Mouse (Mus musculus): ENCODE results near the gene Tuft1.
"Not testable (repeated sequence)": the region's sequence is repeated elsewhere in the genome, so short reads cannot be mapped to it uniquely, and the experiment has no call there.

Tuft1 gene

GRCm38 (mm10) chr3:94658740-94659095 lies at the start of gene Tuft1:
Gene Tuft1 (minus strand): TSS chr3:94658872.
- not testable (repeated sequence) for DNase-seq (ENCODE audit: low spot score)

GRCm38 (mm10) chr3:94703364-94703763 lies 44.7 kb upstream of the Tuft1 start:
- DNase-seq (ENCODE audit: low spot score), result not testable (repeated sequence)

- no peak for DNase-seq (ENCODE audit: low spot score)
Measured at GRCm38 (mm10) chr3:94702856-94703255, 44.2 kb upstream of the Tuft1 start.

- DNase-seq (ENCODE audit: low spot score), result not testable (repeated sequence)
Measured at GRCm38 (mm10) chr3:94702163-94702810, 43.6 kb upstream of the Tuft1 start.

GRCm38 (mm10) chr3:94696257-94696656 lies 37.6 kb upstream of the Tuft1 start:
- DNase-seq (ENCODE audit: low spot score), result not testable (repeated sequence)

- not testable (repeated sequence) for DNase-seq (ENCODE audit: low spot score)
Measured at GRCm38 (mm10) chr3:94695591-94695990, 36.9 kb upstream of the Tuft1 start.

GRCm38 (mm10) chr3:94693874-94694273 lies 35.2 kb upstream of the Tuft1 start:
- not testable (repeated sequence) for DNase-seq (ENCODE audit: low spot score)

GRCm38 (mm10) chr3:94693329-94693825 lies 34.7 kb upstream of the Tuft1 start, which contains the start of gene Selenbp2:
Gene Selenbp2 (plus strand): TSS chr3:94693556.
- DNase-seq (ENCODE audit: low spot score), result no peak

- not testable (repeated sequence) for DNase-seq (ENCODE audit: low spot score)
Measured at GRCm38 (mm10) chr3:94691694-94692093, 33.0 kb upstream of the Tuft1 start.

- peak; percentile 32 for DNase-seq (ENCODE audit: low spot score)
Measured at GRCm38 (mm10) chr3:94690616-94691247, 32.1 kb upstream of the Tuft1 start.

- DNase-seq (ENCODE audit: low spot score), result not testable (repeated sequence)
Measured at GRCm38 (mm10) chr3:94690162-94690561, 31.5 kb upstream of the Tuft1 start.

- not testable (repeated sequence) for DNase-seq (ENCODE audit: low spot score)
Measured at GRCm38 (mm10) chr3:94689195-94689594, 30.5 kb upstream of the Tuft1 start.

- DNase-seq (ENCODE audit: low spot score), result not testable (repeated sequence)
Measured at GRCm38 (mm10) chr3:94688698-94689097, 30.0 kb upstream of the Tuft1 start.

GRCm38 (mm10) chr3:94685989-94686772 lies 27.5 kb upstream of the Tuft1 start:
- DNase-seq (ENCODE audit: low spot score), result not testable (repeated sequence)

- DNase-seq (ENCODE audit: low spot score), result no peak
Measured at GRCm38 (mm10) chr3:94683646-94684045, 25.0 kb upstream of the Tuft1 start.

- peak; percentile 52 for DNase-seq (ENCODE audit: low spot score)
Measured at GRCm38 (mm10) chr3:94680783-94681182, 22.1 kb upstream of the Tuft1 start.

GRCm38 (mm10) chr3:94680032-94680431 lies 21.4 kb upstream of the Tuft1 start:
- DNase-seq (ENCODE audit: low spot score), result not testable (repeated sequence)

- no peak for DNase-seq (ENCODE audit: low spot score)
Measured at GRCm38 (mm10) chr3:94679351-94679841, 20.7 kb upstream of the Tuft1 start.

GRCm38 (mm10) chr3:94675101-94675500 lies 16.4 kb upstream of the Tuft1 start:
- DNase-seq (ENCODE audit: low spot score), result not testable (repeated sequence)

- not testable (repeated sequence) for DNase-seq (ENCODE audit: low spot score)
Measured at GRCm38 (mm10) chr3:94665896-94666295, 7.2 kb upstream of the Tuft1 start.

GRCm38 (mm10) chr3:94665060-94665802 lies 6.6 kb upstream of the Tuft1 start:
- DNase-seq (ENCODE audit: low spot score), result not testable (repeated sequence)

GRCm38 (mm10) chr3:94660841-94661240 lies 2.2 kb upstream of the Tuft1 start:
- DNase-seq (ENCODE audit: low spot score), result not testable (repeated sequence)
